Mouse (Mus musculus): ENCODE results near the gene Gpr101.

Gpr101 gene

DNA sequence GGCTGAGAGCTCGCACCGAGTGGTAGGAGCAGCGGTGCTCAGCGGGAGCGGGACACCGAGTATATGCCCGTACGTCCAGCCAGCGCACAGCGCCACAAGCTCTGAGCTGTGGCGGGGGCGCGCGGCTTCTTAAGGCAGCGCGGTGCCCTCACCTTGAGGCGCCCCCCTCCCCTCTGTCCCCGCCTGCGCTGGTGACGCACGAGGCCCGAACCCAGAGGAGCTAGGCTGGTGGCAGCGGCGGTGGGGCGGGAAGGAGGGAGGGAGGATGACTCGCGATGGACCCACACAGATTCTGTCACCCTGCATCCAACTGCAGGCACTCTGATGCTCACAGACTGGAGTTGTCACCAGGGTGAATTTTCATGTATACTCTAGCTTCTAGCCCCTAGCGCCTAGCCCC lies at the start of gene Gpr101:
Gene Gpr101 (minus strand): TSS at position 124 of the 400 bp plus-strand sequence.
- DNase-seq (ENCODE audit: extremely low spot score, low spot score): peak; percentile 15

- no peak for DNase-seq (ENCODE audit: extremely low spot score, low spot score)
These were observed 17.8 kb upstream of the Gpr101 start for GRCm38 (mm10) chrX:57521117-57522095.

DNA sequence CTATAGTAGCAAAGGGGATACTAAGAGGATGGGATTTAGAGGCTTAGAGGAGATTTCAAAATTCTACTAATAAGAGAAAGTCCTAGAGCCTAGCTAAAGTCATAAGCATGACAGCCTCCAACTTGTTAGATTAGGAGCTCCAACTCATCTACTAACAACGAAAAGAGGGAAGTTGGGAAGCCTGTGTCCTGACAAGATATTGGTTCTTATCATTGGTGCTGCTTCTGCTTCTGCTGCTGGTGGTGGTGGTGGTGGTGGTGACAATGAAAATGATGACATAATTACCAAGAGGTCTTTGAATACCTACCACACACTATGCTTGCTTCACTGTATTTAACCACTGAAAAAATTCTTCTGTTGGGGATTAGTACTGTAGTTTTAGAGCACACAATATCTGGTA lies 2.7 kb upstream of the Gpr101 start:
- no peak for DNase-seq (ENCODE audit: extremely low spot score, low spot score)

Data from neural tube, embryonic 10.5 days (tissue).